Mouse (Mus musculus) liver (tissue): ENCODE measurements around the gene Cox8b.

Experiments used
- DNase-seq: peaks from one replicate; pipeline ENCODE4 v3.0.0-alpha.2; 2020; ENCODE audit warnings: mixed read lengths

Gene Cox8b

DNA sequence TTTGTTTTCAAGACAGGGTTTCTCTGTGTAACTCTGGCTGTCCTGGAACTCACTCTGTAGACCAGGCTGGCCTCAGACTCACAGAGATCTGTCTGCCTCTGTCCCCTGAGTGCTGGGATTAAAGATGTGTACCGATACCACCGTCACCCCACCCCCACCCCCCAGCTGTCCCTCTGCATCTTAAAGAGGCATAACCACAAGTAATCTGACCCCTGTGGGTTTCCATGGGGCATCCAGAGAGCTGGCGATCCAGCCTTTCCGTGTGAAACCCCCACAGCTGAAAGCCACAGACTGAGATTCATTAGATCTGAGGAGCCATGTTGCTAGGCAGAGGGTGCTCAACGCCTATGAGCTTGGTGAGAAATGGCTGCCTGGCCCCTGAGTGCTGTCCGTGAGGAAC is 40.2 kb downstream of the Cox8b start:
- DNase-seq: no peak

DNA sequence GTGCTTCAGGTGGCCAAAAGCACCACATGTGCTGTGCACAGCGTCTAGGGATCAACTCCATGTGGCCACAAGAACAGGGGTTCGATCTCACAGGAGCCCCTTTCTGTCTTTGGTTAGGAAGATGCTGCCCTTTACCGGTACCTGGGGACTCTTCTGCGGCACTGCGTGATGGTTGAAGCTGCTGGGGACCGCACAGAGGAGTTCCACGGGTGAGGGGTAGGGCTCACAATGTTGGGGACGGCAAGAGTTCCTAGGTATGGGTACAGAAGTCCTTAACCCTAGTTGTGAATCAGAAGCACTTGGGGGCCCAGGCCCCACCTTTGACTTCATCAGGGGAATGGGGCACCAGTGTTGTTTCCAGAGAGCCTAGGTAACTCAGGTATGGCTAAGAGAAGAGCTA is 41.5 kb downstream of the Cox8b start:
- DNase-seq: no peak

DNA sequence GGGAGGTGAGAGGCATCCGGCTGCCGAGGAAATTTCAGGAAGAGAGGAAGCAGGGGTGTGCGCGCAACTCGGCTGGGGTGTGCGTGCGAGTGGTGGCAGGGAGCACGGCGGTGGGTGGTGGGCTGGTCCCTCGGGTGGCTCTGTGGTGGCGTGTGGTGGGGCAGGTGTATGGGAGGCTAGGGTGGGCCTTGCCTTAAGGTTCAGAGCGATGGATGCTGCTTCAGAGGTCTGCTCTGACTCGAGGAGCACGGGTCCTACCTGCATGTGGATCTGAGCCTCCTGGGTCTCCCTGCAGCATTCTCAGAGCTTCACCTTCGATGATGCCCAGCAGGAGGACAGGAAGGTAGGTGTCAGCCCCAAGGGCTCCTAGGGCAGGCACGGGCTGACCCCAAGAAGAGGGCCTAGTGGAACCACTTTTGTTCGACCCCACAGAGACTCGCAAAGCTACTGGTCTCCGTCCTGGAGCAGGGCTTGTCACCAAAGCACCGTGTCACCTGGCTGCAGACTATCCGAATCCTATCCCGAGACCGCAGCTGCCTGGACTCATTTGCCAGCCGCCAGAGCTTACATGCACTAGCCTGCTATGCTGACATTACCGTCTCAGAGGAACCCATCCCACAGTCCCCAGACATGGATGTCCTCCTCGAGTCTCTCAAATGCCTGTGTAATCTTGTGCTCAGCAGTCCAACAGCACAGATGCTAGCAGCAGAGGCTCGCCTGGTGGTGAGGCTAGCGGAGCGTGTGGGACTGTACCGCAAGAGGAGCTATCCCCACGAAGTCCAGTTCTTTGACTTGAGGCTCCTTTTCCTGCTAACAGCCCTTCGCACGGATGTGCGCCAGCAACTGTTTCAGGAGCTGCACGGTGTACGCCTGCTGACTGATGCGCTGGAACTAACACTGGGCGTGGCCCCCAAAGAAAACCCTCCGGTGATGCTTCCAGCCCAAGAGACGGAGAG is 42.4 kb downstream of the Cox8b start, which contains the start of gene Bet1l:
Gene Bet1l, minus strand, starts transcription at position 28 of the 956 bp plus-strand sequence.
- DNase-seq: no peak

DNA sequence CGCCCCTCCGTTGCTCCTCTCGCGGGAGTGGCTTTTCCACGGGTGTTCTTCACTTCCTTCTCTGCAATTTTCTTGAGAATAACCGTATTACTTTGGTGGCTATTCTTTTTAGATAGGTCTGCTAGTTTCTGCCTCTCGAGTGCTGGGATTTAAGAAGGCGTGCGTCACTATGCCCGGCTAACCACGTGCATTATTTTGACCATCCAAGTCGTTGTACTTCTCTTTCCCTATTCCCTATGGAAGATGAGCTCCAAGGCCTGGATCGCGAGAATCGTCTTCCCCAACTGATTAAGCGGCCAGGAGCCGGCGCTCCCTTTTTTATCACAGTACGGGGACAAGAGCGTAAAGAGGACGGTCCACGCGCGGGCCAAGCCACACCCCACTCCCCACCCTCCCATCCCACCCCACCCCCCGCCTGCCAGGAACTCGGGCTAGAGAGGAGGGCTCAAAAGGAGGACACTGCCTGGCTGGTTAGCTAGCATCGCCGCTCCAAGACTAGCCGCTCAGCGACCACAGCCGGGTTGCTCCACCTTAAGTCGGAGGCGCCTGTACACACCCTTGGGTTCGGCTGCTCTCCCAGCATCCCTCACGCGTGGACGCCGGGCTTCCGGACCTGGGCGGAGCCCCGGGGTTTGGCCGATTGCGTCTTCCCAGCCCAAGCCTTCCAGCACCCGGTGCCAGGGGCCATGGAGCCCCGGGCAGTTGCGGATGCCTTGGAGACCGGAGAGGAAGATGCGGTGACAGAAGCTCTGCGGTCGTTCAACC is 43.3 kb downstream of the Cox8b start, which contains the start of gene Ric8a:
Gene Ric8a, plus strand, starts transcription at position 173 of the 765 bp plus-strand sequence.
- peak; percentile 93 for DNase-seq

DNA sequence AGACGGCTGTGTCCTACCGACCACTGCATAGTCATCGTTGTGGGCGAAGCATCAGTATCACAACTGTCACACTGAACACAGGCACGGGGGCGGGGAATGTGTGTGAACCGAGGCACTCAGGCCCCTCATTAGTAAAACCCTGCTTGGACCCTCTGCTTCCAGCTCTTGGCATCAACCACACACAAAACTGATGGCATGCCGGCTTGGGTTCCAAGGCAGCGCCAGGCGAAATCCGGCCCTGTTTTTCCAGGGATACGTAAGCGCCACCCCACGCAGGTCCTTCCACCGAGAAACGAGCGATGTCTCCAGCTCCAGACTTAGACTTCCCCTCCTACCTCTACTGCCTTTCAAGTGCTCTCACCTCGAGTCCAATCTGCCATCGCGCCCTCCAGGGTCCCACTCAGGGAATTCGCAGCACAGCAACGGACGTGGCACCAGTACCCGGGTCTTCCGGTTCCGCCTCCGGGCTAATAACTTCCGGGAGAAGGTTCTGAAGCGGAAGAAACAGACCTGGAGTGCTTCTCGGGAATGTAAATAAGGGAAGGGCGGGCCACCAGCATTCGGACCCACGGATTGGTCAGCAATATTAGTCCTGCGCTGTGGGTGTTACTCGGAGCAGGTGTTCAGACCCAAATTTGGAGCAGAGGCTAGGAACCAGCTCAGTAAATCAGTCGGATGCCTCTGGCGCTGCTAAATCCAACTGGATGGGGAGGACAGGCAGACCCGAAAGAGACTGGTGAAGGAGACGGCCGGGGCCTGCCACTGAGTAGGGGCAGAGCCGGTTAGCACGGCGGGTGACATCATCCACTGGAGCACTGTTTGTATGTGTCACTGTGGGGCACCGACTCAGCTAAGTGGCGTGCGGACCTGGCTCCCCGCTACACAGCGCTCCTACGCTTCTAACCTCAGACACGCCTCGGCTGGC is 44.1 kb downstream of the Cox8b start, which contains the start of gene Gm45785:
Gene Gm45785, minus strand, starts transcription at position 472 of the 925 bp plus-strand sequence.
- DNase-seq: peak; percentile 88

DNA sequence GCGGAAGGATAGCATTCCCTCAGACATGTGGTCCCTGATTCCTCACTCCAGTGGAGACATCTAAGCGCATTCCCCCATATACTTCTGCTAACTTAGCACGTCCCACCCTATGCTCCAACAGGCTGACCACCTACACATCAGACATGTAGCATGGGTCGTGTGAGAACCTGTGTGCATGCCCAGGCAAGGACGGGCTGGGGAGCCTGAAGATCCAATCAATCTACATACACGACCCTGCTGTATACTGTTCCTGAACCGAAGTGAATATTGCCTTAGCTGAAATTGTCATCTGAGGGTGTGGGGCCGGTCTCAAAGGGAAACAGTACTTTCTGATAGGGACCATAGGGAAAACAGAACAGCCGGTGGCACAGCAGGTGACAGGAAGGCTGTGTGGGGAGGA is 45.1 kb downstream of the Cox8b start:
- no peak for DNase-seq

DNA sequence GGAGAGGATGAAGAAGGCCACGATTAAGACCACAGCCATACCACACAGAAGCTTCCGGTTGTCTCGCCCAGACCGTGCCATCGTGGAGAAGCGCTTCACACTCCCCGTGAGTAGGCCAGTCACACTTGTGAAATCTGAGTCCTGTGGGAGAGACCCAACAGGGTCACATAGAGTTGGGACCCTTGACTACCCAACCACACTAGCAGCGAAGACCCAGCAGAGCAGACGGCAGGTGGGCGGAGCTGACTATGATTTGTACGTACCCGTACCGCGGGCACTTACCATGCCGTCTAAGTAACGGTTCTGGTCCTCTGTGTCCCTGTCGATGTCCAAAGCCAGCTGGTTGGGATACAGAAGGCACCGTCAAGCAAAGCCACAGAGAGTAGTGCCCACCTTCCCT is 45.8 kb downstream of the Cox8b start:
- DNase-seq: no peak

DNA sequence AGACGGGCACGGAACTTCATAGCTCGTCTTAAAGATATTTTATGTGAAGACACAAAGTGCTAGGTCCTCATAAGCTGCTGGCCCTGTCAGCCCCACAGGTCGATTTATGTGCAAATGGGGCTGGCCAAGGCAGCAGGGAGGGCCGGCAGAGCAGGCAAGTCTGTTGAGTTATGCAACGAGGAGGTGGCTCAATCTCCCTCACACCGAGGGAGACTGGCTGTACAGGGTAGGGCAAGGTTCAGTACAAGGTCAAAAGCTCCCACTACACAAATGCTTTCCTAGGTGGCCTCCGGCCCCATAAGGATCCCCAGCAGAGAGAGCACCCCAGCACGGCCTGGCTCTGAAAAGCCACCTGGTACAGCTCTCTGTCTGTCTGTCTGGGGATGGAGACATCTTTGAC is 46.9 kb downstream of the Cox8b start:
- peak; percentile 24 for DNase-seq

DNA sequence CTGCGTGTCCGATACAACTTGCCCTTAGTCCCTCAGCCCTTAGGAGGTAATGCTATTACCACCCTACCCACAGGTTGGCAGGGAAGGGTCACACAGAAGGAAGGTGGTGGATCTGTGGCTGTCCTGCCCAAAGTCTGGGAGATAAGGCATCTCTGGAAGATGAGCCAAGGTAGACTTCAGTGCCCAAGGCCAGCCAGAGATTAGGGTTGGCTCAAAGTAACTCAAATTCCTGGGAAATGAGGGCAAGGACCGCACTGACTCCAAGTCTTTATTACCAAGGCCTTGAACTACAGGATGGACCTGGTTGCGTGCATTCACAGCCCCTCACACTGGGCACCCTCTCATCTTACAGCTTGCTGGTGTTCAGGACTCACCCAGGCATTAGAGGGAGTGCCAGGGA is 48.3 kb downstream of the Cox8b start:
- DNase-seq: no peak
